Mouse (Mus musculus) ES-E14 (cell line): Measurements from ENCODE around the gene Nrip3. TPM values are rescaled to one million over a fixed set of nuclear protein-coding genes. Genes with fewer than 3 reads are reported as not detected.

Source experiments
- DNase-seq: peaks from one replicate; pipeline ENCODE4 v3.0.0-alpha.2; 2013; ENCODE audit warnings: low read depth, low spot score
- H3K27ac ChIP-seq: 2 replicates; pipeline ENCODE4 v1.5.1; 2012; ENCODE audit warnings: low read depth, mild to moderate bottlenecking, low read length, moderate library complexity, mixed read lengths; ENCODE audit not compliant: poor library complexity, insufficient read depth, severe bottlenecking
- H3K36me3 ChIP-seq: 2 replicates; pipeline ENCODE4 v1.6.1; 2012; ENCODE audit warnings: mild to moderate bottlenecking, low read length, moderate library complexity, mixed read lengths; ENCODE audit not compliant: control insufficient read depth, poor library complexity, insufficient read depth, severe bottlenecking
- H3K4me1 ChIP-seq, 2 experiments: fragments of 150-350 bp in 1 of 2; sonication (generic) in 1 of 2; 2 replicates each; pipeline ENCODE4 v1.6.1; 2012; ENCODE audit warnings: low read length in 2 of 2, mild to moderate bottlenecking in 1 of 2, mixed read lengths in 1 of 2; ENCODE audit not compliant: control insufficient read depth in 2 of 2, insufficient read depth in 2 of 2, poor library complexity in 1 of 2
- H3K4me3 ChIP-seq, 2 experiments: fragments of 150-350 bp in 1 of 2; sonication (generic) in 1 of 2; 2 replicates each; pipeline ENCODE4 v1.5.1; 2012; ENCODE audit warnings: low read length in 2 of 2, low read depth in 1 of 2, mild to moderate bottlenecking in 1 of 2, mixed read lengths in 1 of 2; ENCODE audit not compliant: insufficient read depth in 1 of 2, poor library complexity in 1 of 2, severe bottlenecking in 1 of 2
- H3K9ac ChIP-seq: 2 replicates; pipeline ENCODE4 v1.6.1; 2012; ENCODE audit warnings: low read depth, mild to moderate bottlenecking, low read length, mixed read lengths; ENCODE audit not compliant: poor library complexity, insufficient read depth, severe bottlenecking
- H3K9me3 ChIP-seq: fragments of 150-350 bp; sonication (generic); 2 replicates; pipeline ENCODE4 v1.6.1; 2012; ENCODE audit warnings: low read depth, mild to moderate bottlenecking, low read length; ENCODE audit not compliant: control insufficient read depth, insufficient read depth
- CHD2 ChIP-seq: IDR thresholded peaks from 2 replicates; pipeline ENCODE4 v1.6.1; 2014; ENCODE audit warnings: mild to moderate bottlenecking, low read depth, low read length, inconsistent platforms
- HCFC1 ChIP-seq: IDR thresholded peaks from 2 replicates; pipeline ENCODE4 v1.6.1; 2012; ENCODE audit warnings: low read length, inconsistent platforms, borderline replicate concordance; ENCODE audit not compliant: insufficient read depth
- MAFK ChIP-seq: IDR thresholded peaks from 2 replicates; pipeline ENCODE4 v1.6.1; 2014; ENCODE audit warnings: mild to moderate bottlenecking, low read depth, low read length, inconsistent platforms; ENCODE audit not compliant: insufficient read depth
- ZC3H11A ChIP-seq: IDR thresholded peaks from 2 replicates; pipeline ENCODE4 v1.6.1; 2012; ENCODE audit warnings: low read depth, mild to moderate bottlenecking, inconsistent platforms, low read length, borderline replicate concordance
- ZNF384 ChIP-seq: IDR thresholded peaks from 2 replicates; pipeline ENCODE4 v1.6.1; 2012; ENCODE audit warnings: low read depth, low read length, inconsistent platforms
- in situ Hi-C, 2 experiments: fragments of 600-800 bp; cut with MboI; formaldehyde crosslinking; loops; one replicate each; pipeline ENCODE4 v1.15.1; 2025; ENCODE audit warnings: low sequenced_read_pairs in 2 of 2, inconsistent platforms in 1 of 2; ENCODE audit not compliant: unreplicated experiment in 2 of 2
- total RNA-seq: library from RNA; depleted of rRNA; stranded (reverse); fragments of 300-350 nt; gene quantifications from 2 replicates; pipeline ENCODE4 v1.2.3, GENCODE M21; 2012

The Nrip3 gene
- total RNA-seq, 1 experiment: 0.98 TPM

DNA sequence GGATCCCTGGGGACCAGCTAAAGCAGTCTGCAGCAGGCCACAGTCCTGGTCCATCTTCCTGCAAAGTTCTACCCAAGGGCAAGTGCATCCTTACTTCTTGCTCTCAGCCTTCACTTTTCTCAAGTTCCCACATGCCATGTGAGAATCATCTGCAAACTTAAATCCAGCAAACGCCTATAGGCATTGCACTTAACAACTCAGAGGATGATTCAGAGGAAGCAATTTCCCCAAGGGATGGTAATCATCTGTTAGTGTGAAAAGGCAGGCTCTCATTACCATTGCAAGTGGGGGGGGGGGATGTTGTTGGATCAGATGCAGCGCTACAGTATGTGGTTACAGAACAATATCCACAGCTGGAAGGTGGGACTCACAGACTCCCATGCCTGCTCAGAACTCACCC lies 12.7 kb upstream of the Nrip3 start:
- no peak for TF ChIP-seq ZC3H11A
- no peak for TF ChIP-seq ZNF384
- no peak for TF ChIP-seq HCFC1
- TF ChIP-seq MAFK: no peak
- H3K4me3 ChIP-seq: no peak overlapping the region
- peaks cover 0 to 3% of the 10 kb centered on the region in 2 experiments; a peak in 1 of 4 replicates for H3K4me1 ChIP-seq
- H3K36me3 ChIP-seq: no peaks in the 10 kb centered on the region
- DNase-seq: no peak
- H3K9me3 ChIP-seq: no peaks in the 10 kb centered on the region
- in situ Hi-C loops: no loop called here
- no peak overlapping the region for H3K9ac ChIP-seq
- H3K27ac ChIP-seq: no peak overlapping the region

- Histone ChIP-seq H3K4me1 (peaks cover 0 to 3% of the 10 kb centered on the region in 2 experiments; a peak in 2 of 4 replicates), H3K9ac (no peak overlapping the region), H3K27ac (no peak overlapping the region), H3K4me3 (no peak overlapping the region), H3K9me3 (no peaks in the 10 kb centered on the region), H3K36me3 (no peaks in the 10 kb centered on the region)
- no peak for TF ChIP-seq CHD2
- TF ChIP-seq ZC3H11A: peak; percentile 33; the same call in 1 of the 2 replicates
- peak; percentile 56 for DNase-seq
- in situ Hi-C loops: no loop called here
Observed at GRCm38 (mm10) chr7:109792759-109793158, 10.9 kb upstream of the Nrip3 start.

DNA sequence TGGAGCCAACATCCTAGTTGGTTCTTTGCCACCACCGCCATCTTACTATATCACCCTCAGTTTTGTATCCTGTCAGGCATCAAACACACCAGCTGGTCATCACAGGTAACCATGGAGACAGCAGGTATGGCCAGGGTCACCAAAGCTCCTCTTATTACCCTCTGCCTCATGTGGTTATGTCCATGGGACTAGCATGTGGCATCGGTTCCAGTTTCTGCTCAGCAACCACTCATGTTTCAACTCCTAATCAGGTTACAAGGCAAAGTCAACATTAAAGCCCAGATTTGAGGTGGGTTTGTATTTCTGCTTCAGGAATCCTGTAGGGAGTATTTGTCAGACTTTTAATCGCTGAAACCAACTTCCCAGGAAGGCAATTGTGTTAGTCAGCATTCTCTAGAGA lies 9.0 kb upstream of the Nrip3 start:
- DNase-seq: no peak
- Histone ChIP-seq H3K4me3 (no peak overlapping the region), H3K27ac (no peak overlapping the region), H3K9me3 (no peaks in the 10 kb centered on the region), H3K36me3 (no peaks in the 10 kb centered on the region), H3K4me1 (peaks cover 0 to 3% of the 10 kb centered on the region in 2 experiments; a peak in 2 of 4 replicates), H3K9ac (no peak overlapping the region)
- TF ChIP-seq ZC3H11A (no peak), HCFC1 (no peak), MAFK (no peak)
- in situ Hi-C loops: no loop called here

DNA sequence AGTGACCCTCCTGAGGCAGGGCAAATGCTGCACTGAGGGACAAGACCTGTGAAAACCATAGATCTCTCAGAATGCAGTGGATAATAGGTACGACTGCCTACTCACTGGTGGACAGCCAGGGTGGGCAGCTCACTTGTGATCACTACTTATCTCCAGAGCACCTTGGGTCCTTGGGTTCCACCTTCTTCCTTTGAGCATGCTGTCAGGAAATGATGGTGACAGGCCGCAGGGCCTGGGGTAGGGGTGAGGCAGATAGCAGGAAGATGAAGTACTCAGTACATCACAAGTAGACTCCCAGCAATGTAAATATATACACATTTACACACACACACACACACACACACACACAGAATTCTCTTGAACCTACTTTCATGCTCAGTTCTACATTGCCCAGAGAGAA lies 6.0 kb upstream of the Nrip3 start:
- Histone ChIP-seq H3K4me1 (peaks cover 0 to 3% of the 10 kb centered on the region in 2 experiments; a peak in 2 of 4 replicates), H3K27ac (no peak overlapping the region), H3K4me3 (no peak overlapping the region), H3K36me3 (no peaks in the 10 kb centered on the region), H3K9me3 (no peaks in the 10 kb centered on the region), H3K9ac (no peak overlapping the region)
- DNase-seq: no peak
- in situ Hi-C loops: no loop called here
- TF ChIP-seq CHD2: no peak
- TF ChIP-seq ZNF384: no peak
- TF ChIP-seq ZC3H11A: no peak
- TF ChIP-seq MAFK: no peak
- no peak for TF ChIP-seq HCFC1

- no peak for DNase-seq
- Histone ChIP-seq H3K36me3 (no peaks in the 10 kb centered on the region), H3K27ac (no peak overlapping the region), H3K4me3 (no peak overlapping the region), H3K9ac (no peak overlapping the region), H3K4me1 (no peaks in the 10 kb centered on the region; a peak in 1 of 4 replicates), H3K9me3 (no peaks in the 10 kb centered on the region)
- in situ Hi-C loops: no loop called here
- no peak for TF ChIP-seq ZC3H11A
- no peak for TF ChIP-seq ZNF384
- no peak for TF ChIP-seq MAFK
- TF ChIP-seq HCFC1: no peak
- no peak for TF ChIP-seq CHD2
Observed at GRCm38 (mm10) chr7:109783281-109783680, 1.5 kb upstream of the Nrip3 start.
